Mouse (Mus musculus) liver, adult 2 months (tissue): ENCODE results near the gene Igfbp5. TPM values are rescaled to one million over a fixed set of nuclear protein-coding genes. Genes with fewer than 3 reads are reported as not detected.

Source experiments
- DNase-seq: peaks from one replicate; pipeline ENCODE4 v3.0.0-alpha.2; 2011; ENCODE audit warnings: low read depth, low spot score; ENCODE audit errors: extremely low read depth
- H3K27ac ChIP-seq: fragments of 200-500 bp; replicated peaks from 2 replicates; pipeline ENCODE4 v1.5.1; 2012; ENCODE audit warnings: low read depth, mild to moderate bottlenecking, control low read depth, inconsistent platforms, low read length; ENCODE audit not compliant: insufficient read depth
- H3K27me3 ChIP-seq: fragments of 200-500 bp; 2 replicates; pipeline ENCODE4 v1.6.1; 2012; ENCODE audit warnings: mild to moderate bottlenecking, moderate library complexity, low read length, inconsistent platforms; ENCODE audit not compliant: control insufficient read depth, insufficient read depth
- H3K36me3 ChIP-seq: fragments of 200-500 bp; 2 replicates; pipeline ENCODE4 v1.6.1; 2012; ENCODE audit warnings: low read length, inconsistent platforms; ENCODE audit not compliant: control insufficient read depth, insufficient read depth
- H3K4me1 ChIP-seq: fragments of 200-500 bp; 2 replicates; pipeline ENCODE4 v1.6.1; 2011; ENCODE audit warnings: low read length; ENCODE audit not compliant: control insufficient read depth, insufficient read depth
- H3K4me3 ChIP-seq: fragments of 200-500 bp; 2 replicates; pipeline ENCODE4 v1.5.1; 2011; ENCODE audit warnings: low read depth, mild to moderate bottlenecking, control low read depth, low read length, moderate library complexity; ENCODE audit not compliant: insufficient read depth
- H3K79me2 ChIP-seq: fragments of 200-500 bp; 2 replicates; pipeline ENCODE4 v1.6.1; 2012; ENCODE audit warnings: inconsistent platforms, mild to moderate bottlenecking, low read length, moderate library complexity; ENCODE audit not compliant: control insufficient read depth, insufficient read depth
- H3K9ac ChIP-seq: fragments of 200-500 bp; 2 replicates; pipeline ENCODE4 v1.6.1; 2012; ENCODE audit warnings: low read depth, mild to moderate bottlenecking, control low read depth, inconsistent platforms, low read length
- CTCF ChIP-seq: fragments of 200-500 bp; IDR thresholded peaks from 2 replicates; pipeline ENCODE4 v1.5.1; 2011; ENCODE audit warnings: low read depth, low read length, control low read depth
- POLR2A ChIP-seq: fragments of 200-500 bp; IDR thresholded peaks from 2 replicates; pipeline ENCODE4 v1.6.1; 2011; ENCODE audit warnings: low read length, control low read depth; ENCODE audit not compliant: insufficient read depth; ENCODE audit errors: extremely low read depth
- WGBS: fragments of 180-500 bp; shearing (Covaris S2); methylation state at CpG from one replicate; pipeline ENCODE4 v1.1.7; 2018; 5-methylcytosine and 5-hydroxymethylcytosine counted together
- polyA plus RNA-seq: library from polyadenylated mRNA; depleted of rRNA; stranded (reverse); fragments of >200 nt; gene quantifications from 2 replicates; pipeline ENCODE4 v1.2.3, GENCODE M21; 2012
- total RNA-seq: library from RNA; depleted of rRNA; stranded (reverse); fragments of >200 nt; gene quantifications from 2 replicates; pipeline ENCODE4 v1.2.3, GENCODE M21; 2014

The Igfbp5 gene
- total and polyA plus RNA-seq, 2 experiments = 2.4 to 3.0 TPM

GRCm38 (mm10) chr1:72833563-72833962 lies 41.1 kb downstream of the Igfbp5 start:
- H3K9ac ChIP-seq = no peak overlapping the region
- WGBS = 89% methylated on average over 4 of the region's 4 CpGs
- H3K79me2 ChIP-seq = no peaks in the 10 kb centered on the region; the same call in 1 of the 2 replicates
- H3K27me3 ChIP-seq = no peaks in the 10 kb centered on the region
- H3K4me1 ChIP-seq = peaks cover 5% of the 10 kb centered on the region; the same call in 1 of the 2 replicates
- H3K36me3 ChIP-seq = peaks cover 12% of the 10 kb centered on the region; the same call in 1 of the 2 replicates
- no peak overlapping the region for H3K27ac ChIP-seq
- DNase-seq = no peak
- no peak for TF ChIP-seq CTCF
- TF ChIP-seq POLR2A = no peak
- no peak overlapping the region for H3K4me3 ChIP-seq

GRCm38 (mm10) chr1:72832715-72833153 lies 42.0 kb downstream of the Igfbp5 start:
- H3K79me2 ChIP-seq = no peaks in the 10 kb centered on the region; the same call in 1 of the 2 replicates
- no peak overlapping the region for H3K9ac ChIP-seq
- TF ChIP-seq CTCF = no peak
- TF ChIP-seq POLR2A = no peak
- no peak overlapping the region for H3K27ac ChIP-seq
- peaks cover 4% of the 10 kb centered on the region; the same call in 1 of the 2 replicates for H3K4me1 ChIP-seq
- H3K27me3 ChIP-seq = no peaks in the 10 kb centered on the region
- 46% methylated on average over 3 of the region's 3 CpGs for WGBS
- no peak for DNase-seq
- peaks cover 11% of the 10 kb centered on the region; the same call in 1 of the 2 replicates for H3K36me3 ChIP-seq
- H3K4me3 ChIP-seq = no peak overlapping the region

GRCm38 (mm10) chr1:72830485-72830884 lies 44.2 kb downstream of the Igfbp5 start:
- Histone ChIP-seq H3K27ac (no peak overlapping the region), H3K4me3 (no peak overlapping the region), H3K4me1 (no peaks in the 10 kb centered on the region), H3K9ac (no peak overlapping the region), H3K36me3 (peaks cover 11% of the 10 kb centered on the region; the same call in 1 of the 2 replicates), H3K79me2 (no peaks in the 10 kb centered on the region), H3K27me3 (no peaks in the 10 kb centered on the region)
- no peak for DNase-seq
- WGBS = 94% methylated on average over 2 of the region's 2 CpGs
- TF ChIP-seq CTCF (no peak), POLR2A (no peak)

GRCm38 (mm10) chr1:72828843-72829242 lies 45.8 kb downstream of the Igfbp5 start:
- no peaks in the 10 kb centered on the region for H3K4me1 ChIP-seq
- H3K79me2 ChIP-seq = no peaks in the 10 kb centered on the region
- H3K9ac ChIP-seq = no peak overlapping the region
- peaks cover 8% of the 10 kb centered on the region; the same call in 1 of the 2 replicates for H3K36me3 ChIP-seq
- H3K27ac ChIP-seq = no peak overlapping the region
- no peak for DNase-seq
- H3K4me3 ChIP-seq = no peak overlapping the region
- TF ChIP-seq CTCF (no peak), POLR2A (no peak)
- 92% methylated on average over 5 of the region's 5 CpGs for WGBS
- no peaks in the 10 kb centered on the region for H3K27me3 ChIP-seq

- WGBS = 67% methylated on average over 12 of the region's 12 CpGs
- H3K36me3 ChIP-seq = peaks cover 4% of the 10 kb centered on the region; the same call in 1 of the 2 replicates
- H3K27me3 ChIP-seq = no peaks in the 10 kb centered on the region
- no peak overlapping the region for H3K27ac ChIP-seq
- H3K4me1 ChIP-seq = no peaks in the 10 kb centered on the region
- TF ChIP-seq POLR2A = no peak
- no peak for TF ChIP-seq CTCF
- H3K4me3 ChIP-seq = no peak overlapping the region
- H3K79me2 ChIP-seq = no peaks in the 10 kb centered on the region
- no peak for DNase-seq
- no peak overlapping the region for H3K9ac ChIP-seq
Observed at GRCm38 (mm10) chr1:72827411-72828315, 47.0 kb downstream of the Igfbp5 start.

- DNase-seq = no peak
- H3K27ac ChIP-seq = no peak overlapping the region
- no peaks in the 10 kb centered on the region for H3K4me1 ChIP-seq
- TF ChIP-seq CTCF (no peak), POLR2A (no peak)
- 38% methylated on average over 7 of the region's 7 CpGs for WGBS
- H3K27me3 ChIP-seq = no peaks in the 10 kb centered on the region
- no peaks in the 10 kb centered on the region for H3K79me2 ChIP-seq
- H3K36me3 ChIP-seq = peaks cover 4% of the 10 kb centered on the region; the same call in 1 of the 2 replicates
- no peak overlapping the region for H3K9ac ChIP-seq
- H3K4me3 ChIP-seq = no peak overlapping the region
Observed at GRCm38 (mm10) chr1:72826931-72827330, 47.8 kb downstream of the Igfbp5 start.
